Mouse (Mus musculus) heart, postnatal 25 days (tissue): ENCODE data around the gene Terb2. TPM values are rescaled to one million over a fixed set of nuclear protein-coding genes. Genes with fewer than 3 reads are reported as not detected.
"Not testable (repeated sequence)": the region's sequence is repeated elsewhere in the genome, so short reads cannot be mapped to it uniquely, and the experiment has no call there.

ENCODE experiments used
- DNase-seq: peaks from one replicate; pipeline ENCODE4 v3.0.0; 2022; ENCODE audit warnings: low spot score
- intact Hi-C: fragments of 180-260 bp; cut with DNase I; formaldehyde crosslinking; loops from one replicate; pipeline ENCODE4 v1.15.1; 2025
- total RNA-seq, 2 experiments: library from RNA; stranded (reverse); gene quantifications; 2 replicates each; pipeline ENCODE4 v1.2.3; 2021

Terb2 gene
- total RNA-seq, 2 experiments from 2014 or later = not detected

DNA sequence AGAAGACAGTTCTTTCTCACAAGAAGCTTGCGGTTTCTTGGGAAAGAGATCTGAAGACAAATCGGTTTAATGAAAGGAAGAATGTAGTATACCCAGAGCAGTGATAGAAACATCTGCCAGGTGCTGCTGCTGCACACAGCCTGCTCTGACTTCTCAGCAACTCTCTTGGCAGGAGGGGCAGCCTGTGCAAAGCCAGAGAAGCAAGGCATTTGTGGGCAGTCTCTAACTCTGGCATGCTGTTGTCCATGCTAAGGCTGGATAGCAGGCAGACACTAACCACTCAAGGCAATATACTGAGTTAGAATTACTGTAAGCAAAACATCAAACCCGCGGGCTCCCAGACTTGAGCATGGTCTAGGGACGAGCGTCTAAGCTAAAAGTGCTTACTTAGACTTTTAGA, 26.4 kb upstream of the Terb2 start:
- DNase-seq = no peak
- intact Hi-C loops = loop anchor here (1.0 to 2.0 kb wide), 2 partner anchors 39 to 89 kb away; no protein-coding TSS in a partner anchor

DNA sequence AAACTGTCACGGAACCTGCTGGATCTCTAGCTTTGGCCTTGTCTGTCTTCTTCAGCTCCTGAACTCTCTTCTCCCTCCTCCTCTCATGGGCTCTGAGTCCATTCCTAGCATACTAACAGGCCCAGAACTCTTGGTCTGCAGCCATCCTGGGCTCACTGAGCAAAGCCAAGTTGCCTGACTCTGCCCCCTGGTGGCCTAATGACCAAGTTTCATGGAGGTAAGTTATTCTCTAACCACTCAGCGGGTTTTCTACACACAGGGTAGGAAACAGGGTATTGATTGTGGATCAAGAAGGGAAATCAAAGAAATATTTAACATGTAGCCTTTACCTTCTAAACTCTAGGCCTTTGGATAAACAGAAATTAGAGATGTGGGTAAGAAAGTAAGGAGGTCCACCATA, 25.4 kb upstream of the Terb2 start, which contains the start of gene Trim69:
Trim69 (plus strand) TSS at position 21 of the 400 bp plus-strand sequence.
- intact Hi-C loops = loop anchor here (1.0 to 2.0 kb wide), 2 partner anchors 40 to 90 kb away; no protein-coding TSS in a partner anchor
- DNase-seq = peak; percentile 63

DNA sequence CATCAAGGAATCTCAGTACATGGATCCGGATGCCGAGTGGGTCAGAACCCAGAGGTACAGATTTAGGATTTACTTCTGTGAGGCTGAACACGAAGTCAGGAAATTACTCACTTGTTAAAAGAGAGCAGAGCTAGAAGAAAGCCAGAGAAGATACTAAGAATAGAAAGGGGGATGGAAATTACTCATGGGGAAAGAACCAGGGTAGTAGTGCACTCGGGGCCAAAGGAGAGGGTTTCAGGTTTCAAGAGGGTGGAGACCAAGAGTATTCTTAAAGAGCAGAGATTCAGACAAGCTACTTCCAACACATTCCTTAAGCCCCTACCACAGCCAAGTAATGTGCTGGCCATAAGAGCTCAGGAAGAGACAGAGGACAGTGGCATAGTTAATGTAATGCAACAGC, 24.5 kb upstream of the Terb2 start:
- no peak for DNase-seq
- intact Hi-C loops = loop anchor here (2.0 kb wide), 1 partner anchor 41 kb away; no protein-coding TSS in a partner anchor

DNA sequence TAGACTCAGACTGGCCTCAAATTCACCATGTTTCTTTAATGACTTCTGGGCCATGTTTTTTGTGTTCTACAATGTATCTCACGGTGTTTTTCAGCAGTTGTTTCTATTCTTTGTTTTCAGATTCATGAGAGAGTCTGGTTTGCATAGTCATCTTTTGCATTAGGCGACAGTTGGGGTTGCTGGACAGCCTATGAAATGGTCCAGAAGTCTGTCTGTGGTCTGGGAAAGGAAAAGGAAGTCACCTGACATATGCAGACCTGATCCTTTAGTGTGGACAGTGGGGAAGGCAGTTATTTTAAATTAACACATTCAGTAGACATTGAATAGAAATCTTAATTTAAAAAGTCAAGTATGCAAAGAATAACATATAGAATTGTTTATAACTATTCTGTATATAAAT, 23.5 kb upstream of the Terb2 start:
- intact Hi-C loops = no loop called here

DNA sequence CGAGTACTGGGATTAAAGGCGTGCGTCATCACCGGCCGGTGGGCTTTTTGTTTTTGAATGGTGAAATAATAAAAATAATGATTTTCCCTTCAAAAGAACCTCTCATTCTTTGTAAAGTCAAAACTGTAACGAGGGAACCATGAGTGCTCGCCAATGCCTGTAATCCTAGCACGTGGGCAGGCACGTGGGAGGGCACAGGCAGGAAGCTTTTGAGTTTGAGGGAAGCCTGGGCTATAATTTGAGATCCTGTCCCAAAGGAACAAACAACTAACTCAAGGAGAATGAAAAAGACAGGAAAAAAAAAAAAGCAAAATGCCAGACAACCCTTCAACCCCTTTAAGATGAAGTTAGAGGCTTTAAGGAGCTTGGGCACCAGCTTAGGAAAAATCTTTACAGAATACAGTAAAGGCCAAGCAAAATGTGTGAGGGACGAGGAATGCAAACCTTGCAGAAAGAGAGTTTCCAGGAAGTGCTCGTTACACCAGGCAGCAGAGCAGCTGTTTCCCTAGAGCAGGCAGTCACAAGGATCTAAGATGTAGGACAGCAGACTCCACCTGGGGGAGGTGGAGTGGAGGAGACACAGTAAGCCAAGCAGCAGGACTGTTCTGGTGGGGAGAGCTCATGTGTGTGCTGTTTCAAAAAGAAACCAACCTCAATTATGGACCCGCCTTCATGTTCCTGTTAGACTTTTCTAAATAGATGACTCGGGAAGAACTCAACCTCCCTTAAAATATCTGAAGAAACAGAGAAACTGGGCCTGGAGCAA, 22.5 kb upstream of the Terb2 start:
- intact Hi-C loops = no loop called here
- no peak for DNase-seq

More for the DNA sequence above, 23.5 kb upstream of the Terb2 start:
- no peak for DNase-seq

DNA sequence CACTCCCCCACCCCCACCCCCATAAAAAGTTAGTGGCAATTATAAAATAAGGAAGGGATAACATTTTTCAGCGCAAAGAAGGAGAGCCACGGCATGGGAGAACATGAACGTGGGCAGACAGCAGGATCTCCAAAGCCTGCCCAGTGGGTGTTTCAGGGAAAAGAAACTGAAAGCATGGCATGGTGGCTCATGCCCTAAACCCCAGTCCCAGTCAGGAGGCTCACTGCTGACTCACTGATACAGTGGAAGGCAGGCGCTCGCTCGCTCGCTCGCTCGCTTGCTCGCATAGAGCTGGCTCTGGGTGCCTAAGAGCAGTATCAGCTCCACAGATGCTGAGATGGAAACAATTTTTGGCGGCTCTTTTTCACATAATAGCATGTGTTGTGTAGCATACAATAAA, 21.8 kb upstream of the Terb2 start:
- no peak for DNase-seq
- intact Hi-C loops = no loop called here

DNA sequence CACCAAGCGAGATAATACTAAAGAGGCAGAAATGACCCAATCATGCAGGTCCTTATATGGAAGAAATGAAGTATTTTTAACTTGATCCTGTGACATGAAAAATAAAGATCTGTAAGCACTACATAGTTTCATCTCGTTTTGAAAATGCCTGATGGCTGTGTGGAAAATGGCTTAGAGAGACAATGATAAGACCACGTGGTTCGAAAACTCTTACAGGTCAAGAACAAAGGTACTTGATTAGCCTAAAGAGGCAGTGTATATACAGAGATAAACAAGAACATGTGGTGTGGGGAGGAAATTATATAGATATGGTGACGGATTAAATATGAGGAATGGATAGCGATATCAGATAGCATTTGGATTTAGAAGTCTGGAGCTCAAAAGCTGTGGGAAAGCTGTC, 14.8 kb upstream of the Terb2 start:
- intact Hi-C loops = no loop called here
- no peak for DNase-seq

DNA sequence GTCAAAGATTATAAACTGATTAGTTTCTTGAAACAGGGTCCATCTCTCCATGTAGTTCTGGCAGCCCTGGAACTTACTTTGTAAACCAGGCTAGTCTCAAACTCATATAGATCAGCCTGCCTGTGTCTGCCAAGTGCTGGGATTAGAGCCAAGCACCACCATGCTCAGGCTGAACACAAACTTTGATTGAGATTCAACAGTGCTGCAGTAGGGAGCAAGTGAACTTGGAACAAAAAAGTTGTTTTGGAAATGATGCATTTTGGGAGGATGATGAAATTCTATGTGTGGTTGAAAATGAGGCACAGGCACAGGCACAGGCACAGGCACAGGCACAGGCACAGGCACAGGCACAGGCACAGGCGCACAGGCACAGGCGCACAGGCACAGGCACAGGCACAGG, 13.9 kb upstream of the Terb2 start:
- intact Hi-C loops = no loop called here
- no peak for DNase-seq

DNA sequence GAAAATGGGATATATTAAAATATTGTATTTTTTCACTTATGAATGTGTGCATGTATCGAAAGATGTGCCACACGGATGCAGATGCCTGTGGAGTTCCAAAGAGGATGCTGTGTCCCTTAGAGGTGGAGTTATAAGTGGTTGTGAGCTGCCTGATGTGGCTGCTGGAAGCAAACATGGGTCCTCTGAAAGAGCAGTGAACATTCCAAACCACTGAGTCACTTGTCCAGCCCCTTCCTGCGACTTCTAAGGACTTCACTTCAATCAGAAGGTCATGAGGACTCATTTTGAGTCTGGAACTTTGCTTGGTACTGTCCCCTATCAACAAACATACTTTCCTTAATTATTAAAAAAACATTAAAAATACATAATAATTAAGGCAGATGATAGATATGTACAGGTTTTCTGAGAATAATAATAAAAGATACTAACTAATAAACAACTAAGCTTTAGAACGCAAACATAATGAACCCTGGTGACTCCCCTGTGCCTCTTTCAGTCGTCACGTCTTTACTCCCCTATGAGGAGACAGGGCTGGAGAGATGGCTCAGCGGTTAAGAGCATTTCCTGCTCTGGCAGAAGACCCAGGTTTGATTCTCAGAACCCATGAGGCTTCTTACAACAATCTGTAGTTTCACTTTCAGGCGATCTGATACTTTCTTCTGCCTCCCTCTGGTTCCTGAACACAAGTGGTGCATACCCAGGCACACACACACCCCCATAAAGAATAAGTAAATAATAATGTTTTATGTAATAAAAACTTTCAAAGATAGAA, 5.8 kb upstream of the Terb2 start:
- intact Hi-C loops = no loop called here
- DNase-seq = no peak

DNA sequence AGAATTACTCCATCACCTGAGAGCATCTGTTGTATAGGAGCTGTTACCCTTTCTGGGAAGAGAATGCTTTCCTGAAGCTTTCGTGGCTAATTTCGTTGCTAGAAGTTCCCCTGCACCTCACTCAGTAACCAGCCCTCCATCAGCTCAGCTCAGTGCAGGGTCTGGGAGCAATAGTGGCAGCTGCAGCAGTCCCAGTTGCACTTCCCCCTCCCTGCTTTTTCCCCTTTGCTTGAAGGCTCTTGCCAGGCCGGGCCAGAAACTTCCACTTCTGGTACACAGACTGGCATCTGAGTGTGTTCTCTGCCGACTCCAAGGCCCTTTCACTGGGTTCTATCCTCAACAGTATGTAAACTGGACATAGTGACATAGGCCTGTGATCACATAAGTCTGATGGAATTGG, 986 bp upstream of the Terb2 start:
- DNase-seq = no peak
- intact Hi-C loops = no loop called here

DNA sequence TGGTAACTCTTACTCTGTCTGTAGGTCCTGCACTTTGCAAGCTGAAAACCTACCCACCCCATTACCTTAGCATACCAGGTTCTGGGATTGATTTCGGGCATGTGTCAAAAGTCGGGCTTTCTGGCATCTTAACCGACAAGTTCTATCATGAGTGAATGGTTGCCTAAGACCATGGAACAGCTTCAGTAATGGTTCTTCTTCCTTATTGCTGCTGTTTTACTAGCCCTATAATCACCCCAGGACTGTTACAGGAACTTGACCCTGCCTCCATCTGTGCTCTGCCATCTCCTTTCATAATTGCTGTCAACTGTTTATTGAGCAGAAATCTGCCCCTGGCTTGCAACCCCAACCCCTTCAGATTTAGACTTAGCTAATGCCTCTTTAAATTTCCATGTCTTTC, 679 bp downstream of the Terb2 start:
- intact Hi-C loops = no loop called here

DNA sequence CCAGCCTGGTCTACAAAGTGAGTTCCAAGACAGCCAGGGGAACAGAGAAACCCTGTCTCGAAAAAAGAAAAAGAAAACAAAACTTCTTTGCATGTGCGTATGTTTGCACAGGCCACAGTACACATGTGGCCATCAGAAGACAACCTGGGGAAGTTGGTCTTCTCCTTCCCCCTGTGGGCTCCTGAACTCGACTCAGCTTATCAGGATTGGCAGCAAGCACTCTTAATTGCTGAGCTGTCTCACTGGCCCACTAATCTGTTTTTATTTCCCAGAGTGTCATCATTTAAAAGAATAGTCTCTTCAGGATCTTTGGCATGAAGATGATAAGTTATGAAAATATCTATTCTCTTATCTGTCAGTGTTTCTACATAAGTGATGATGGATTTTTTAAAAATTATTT, 5.8 kb downstream of the Terb2 start:
- intact Hi-C loops = loop anchor here (5.0 to 10.0 kb wide), 2 partner anchors 173 to 275 kb away; partner anchors contain the start of gene Shf

More for the DNA sequence above, 679 bp downstream of the Terb2 start:
- no peak for DNase-seq

DNA sequence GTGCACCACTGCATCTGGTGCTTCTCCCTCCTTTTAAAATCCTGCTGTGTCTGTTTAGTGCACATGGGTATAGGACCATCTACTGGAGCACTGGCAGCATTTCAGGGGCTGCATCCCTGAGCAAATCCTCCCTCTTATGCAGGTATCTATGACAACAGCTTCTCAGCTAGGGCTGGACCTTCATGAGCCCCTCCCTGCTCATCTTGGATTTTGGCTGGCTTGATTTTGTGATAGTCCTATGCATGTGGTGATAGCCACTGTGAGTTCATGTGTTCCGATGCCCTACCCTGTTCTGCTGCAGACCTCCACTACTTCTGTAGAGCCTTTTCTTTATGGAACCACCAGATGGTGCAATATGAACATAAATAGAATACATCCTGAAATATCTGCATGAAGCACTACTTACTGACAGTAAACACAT, 8.4 kb downstream of the Terb2 start:
- no peak for DNase-seq
- intact Hi-C loops = loop anchor here (2.0 to 10.0 kb wide), 5 partner anchors 50 to 364 kb away; partner anchors contain the start of gene Shf

More for the DNA sequence above, 5.8 kb downstream of the Terb2 start:
- no peak for DNase-seq

DNA sequence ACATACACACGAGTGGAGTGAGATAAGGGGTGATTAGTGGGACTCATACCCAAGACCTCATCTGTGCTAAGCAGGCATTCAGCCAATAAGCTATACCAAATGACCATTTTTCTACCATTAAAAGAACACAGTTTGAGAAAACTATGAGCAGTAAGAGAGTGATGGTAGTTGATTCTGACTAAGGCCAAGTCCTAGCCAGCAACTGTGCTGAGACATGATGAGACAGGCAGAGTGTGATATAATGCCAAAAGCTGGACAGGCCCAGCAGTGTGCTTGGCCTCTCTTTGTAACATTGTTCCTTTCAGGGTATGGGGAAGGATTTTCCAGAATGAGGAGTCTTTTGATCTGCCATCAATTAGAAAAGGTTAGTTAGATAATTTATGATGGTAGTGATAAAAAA, 15.4 kb downstream of the Terb2 start:
- DNase-seq = no peak
- intact Hi-C loops = no loop called here

DNA sequence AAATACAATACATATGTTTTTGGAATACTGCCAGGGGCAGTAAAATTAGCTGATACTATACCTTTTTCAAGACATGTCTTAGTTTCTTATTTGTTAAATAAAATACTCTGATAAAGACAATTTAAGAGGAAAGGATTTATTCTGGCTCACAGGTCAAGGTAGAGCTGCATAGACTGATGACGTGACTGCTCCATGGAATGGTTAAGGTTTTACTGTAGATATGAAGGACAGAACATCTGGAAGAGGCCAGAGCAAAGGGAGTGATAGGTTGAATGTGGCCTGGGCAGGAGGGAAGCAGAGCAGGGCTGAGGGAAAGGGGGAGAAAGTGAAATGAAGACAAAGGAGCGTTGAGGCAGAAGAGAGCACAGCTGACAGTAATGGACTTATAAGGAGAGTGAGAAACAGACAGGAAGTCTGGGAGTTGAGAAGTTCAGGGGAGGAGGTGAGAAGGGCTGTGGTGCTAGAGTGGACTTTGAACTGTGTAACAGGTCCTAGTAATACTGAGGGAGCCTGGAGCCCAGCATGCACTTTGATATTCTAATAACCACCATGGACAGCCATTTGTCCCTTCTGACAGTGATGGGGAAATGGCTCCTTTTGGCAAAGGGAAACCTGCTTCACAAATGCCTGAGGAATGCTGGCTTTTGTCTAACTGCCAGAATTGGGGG, 20.5 kb downstream of the Terb2 start:
- DNase-seq = no peak
- intact Hi-C loops = no loop called here

DNA sequence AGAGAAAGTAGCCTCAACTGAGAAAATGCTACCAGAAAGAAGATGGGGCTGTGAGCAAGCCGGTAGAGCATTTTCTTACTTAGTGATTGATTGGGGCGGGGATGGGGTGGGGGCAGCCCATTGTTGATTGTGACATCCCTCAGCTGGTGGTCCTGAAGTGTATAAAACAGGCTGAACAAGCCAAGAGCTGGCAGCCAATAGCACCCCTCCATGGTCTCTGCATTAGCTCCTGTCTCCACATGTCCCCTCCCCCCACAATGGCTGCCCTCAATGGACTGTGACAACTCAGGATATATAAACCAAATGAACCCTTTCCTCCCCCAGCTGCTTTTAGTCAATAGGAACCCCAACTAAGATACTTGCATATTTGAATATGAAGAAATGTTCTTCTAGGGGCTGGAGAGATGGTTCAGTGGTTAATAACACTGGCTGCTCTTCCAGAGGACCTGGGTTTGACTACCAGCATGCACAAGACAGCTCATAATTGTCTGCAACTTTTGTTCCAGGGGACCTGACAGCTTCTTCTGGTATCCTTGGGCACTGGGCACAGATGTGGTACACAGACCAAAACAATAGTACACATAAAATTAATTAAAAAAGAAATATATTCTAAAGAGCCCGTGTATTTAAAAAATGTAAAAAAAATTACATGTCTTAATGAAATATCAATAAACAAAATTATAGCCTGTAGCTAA, 24.6 kb downstream of the Terb2 start:
- no peak for DNase-seq
- intact Hi-C loops = no loop called here

DNA sequence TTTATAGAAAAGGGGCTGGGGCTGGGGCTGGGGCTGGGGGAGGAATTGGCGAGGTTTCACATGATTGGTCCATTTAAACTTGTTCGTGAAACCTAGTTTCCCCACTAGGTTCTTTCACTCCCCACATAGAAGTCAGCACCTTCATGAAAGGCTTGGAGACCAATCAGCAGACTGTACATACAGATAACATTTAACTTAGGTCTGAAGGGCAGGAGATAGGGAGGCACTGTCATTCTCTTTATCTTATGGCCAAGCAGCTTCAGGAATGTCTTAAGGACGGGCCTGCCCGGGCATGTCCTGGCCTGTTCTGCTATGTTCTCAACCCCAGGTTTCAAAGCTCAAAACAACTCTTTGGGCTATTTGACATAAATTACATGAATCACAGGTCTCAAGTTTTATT, 31.0 kb downstream of the Terb2 start:
- intact Hi-C loops = not testable (repeated sequence)

DNA sequence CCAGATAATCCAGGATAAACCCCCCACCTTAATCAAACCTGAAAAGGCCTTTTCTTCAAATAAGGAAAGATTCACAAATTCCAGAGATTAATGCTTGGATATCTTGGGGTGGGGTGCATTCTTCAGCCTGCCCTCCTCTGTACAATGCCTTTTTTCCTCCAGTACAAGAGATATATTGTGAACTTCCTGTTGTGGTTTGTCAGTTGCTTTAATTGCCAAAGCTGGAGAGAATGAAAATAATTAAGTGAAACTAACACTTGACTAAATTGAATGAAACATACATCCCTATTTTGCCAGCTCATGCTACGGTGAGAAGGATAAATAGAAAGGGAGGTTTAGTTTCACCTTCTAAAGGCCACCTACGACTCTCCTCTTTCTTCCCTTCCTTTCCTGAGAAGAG, 32.2 kb downstream of the Terb2 start:
- intact Hi-C loops = no loop called here
- DNase-seq = no peak

More for the DNA sequence above, 31.0 kb downstream of the Terb2 start:
- DNase-seq = not testable (repeated sequence)

DNA sequence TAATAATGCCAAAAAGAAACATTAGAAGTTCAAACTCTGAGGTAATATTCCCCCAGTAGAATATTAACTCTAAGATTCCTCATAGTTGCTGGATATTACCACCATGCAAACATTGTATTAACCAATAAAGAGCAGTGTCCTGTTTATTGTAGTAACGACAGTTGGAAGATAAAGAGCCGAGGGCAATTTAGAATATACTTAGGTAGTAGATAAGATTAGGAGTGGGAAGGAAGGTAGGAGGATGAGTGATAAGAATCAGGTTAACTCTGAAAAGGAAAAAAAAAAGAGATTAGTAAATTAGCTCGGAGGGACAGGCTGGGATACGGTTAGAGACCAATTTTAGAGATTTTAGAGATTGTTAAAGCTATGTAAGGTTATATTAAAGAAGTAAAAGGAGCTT, 35.3 kb downstream of the Terb2 start:
- DNase-seq = no peak
- intact Hi-C loops = no loop called here

DNA sequence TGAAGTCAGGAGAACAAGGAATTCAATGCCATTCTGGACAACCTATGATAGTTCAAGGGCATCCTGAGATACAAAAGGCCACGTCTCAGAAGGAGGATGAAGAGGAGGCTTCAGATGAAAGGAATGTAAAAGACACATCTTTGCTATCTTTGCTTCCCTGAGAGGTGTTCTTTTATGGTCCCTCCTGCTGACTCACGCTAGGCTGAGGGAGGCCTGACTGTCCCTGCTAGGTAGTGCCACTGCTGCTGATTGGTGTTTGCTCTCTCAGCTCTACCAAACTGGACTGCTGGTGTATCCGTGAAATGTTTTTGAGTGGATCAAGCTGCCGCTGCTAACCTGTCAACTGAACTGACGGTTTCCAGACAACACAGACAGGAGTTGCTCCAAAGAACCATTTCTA, 35.7 kb downstream of the Terb2 start:
- intact Hi-C loops = no loop called here
- no peak for DNase-seq
